Mouse (Mus musculus): ENCODE measurements at regions not wholly inside any gene's neighbourhood (a gene's known extent, or its start where the extent isn't known, plus 50 kb on each side); places are given as distances from the start of the nearest gene placed in this dataset.

DNA sequence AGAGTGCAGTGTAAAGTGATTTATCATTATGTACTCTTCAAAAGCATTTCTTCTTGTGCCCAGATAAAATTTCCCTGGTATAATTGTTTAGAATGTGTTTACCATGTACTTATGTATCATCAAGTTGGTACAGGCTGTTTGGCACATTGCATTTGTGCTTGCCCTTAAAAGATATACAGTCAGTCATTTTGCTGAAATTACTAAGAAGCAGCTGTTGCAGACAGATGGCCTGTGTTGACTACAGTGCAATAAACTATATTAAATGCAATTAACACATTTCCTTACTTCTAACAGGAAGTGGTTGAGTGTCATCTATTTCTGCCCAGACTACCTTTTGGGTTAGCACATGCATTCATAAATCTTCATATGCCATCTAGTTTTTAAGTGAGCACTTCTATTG, 954.9 kb upstream of the 4931408C20Rik start:
- DNase-seq = peak; percentile 10

DNA sequence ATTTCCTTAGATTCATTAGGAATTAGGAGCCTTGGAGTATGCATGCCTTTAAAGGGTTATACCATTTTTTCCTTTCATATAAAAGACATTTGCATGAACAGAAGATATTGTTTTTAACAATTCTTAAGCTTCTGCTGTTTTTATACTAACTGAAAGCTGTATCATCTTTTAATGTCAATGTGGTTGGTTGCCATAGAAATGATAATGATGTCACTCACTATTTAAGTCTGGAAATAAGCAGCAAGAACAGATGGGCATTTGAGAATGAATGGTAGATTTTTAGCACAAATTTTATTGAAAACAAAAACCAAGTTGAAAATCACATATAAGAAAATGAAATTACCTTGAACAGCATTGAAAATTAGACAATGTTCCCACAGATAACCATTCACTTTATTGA, 941.8 kb upstream of the 4931408C20Rik start:
- no peak for DNase-seq

DNA sequence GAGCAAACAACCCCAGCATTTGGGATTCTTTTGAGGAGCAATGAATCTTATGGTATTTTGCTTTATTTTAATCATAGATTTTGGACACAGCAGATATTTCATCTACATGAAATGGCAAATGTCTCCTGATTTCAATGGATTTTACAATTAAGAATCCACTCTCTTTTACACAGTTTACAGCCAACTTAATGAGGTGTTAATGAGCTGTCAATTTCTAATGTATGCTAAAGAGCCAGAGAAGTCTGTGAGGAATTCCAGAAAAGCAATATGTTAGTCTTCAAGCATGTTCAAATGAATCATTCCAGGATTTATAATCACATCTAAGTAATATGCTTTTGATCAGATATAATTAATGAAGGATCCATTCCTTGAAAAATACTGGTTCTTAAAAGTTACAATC, 929.0 kb upstream of the 4931408C20Rik start:
- DNase-seq = no peak

DNA sequence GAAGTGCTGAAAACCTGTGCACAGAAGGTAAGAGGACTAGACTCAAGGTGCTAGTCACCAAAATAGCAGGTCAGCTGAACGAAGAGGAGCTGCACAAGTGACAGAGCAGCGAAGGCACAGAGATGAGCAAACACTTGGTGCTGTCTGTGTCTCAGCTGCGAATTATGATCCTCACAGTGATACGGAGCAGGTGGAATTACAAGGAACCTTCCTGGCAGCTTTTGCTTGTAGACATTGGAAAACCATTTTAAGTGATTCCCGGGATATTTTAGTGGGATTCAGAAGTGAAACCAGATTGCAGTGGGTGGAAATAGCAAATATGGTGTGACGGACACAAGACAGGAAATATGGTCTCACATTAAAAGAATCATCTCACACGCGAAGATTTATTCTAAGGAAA, 921.3 kb upstream of the 4931408C20Rik start:
- DNase-seq = peak; percentile 43

DNA sequence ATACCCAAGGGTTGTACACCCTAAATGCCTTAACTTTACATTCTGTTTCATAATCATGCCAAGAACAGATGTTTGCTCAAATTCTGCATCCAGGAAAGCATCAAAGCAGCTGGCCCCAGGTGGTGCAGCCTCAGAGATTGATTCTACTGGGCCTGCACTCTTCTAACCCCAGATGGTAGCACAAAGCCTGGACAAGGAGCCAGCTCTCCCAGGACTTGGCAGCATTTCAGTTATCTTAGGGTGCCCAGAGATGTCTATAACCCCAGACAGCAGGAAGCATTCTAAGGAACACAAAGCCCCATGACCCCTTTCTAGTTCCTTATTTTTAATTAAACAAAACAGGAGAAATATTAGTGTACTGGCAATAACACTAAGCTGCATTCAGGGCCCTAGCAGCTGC, 891.5 kb upstream of the 4931408C20Rik start:
- DNase-seq = no peak

DNA sequence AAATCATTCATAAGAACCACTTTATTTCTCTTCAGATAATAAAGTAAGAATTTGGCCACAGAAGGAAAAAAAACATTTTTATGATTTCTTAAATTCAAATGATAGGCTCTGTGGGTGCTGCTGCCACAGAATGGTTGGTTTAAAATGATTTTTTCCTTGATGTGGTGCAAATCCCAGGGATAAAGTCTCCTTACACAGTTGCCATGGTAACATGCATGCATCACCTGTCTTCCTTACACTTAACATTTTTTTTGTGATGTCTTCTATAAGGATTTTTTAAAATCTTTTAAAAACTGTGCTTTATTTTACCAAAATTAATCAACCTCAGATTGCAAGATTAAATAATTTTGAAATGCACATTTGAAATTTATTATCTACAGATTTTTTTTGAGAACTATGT, 872.2 kb upstream of the 4931408C20Rik start:
- no peak for DNase-seq

DNA sequence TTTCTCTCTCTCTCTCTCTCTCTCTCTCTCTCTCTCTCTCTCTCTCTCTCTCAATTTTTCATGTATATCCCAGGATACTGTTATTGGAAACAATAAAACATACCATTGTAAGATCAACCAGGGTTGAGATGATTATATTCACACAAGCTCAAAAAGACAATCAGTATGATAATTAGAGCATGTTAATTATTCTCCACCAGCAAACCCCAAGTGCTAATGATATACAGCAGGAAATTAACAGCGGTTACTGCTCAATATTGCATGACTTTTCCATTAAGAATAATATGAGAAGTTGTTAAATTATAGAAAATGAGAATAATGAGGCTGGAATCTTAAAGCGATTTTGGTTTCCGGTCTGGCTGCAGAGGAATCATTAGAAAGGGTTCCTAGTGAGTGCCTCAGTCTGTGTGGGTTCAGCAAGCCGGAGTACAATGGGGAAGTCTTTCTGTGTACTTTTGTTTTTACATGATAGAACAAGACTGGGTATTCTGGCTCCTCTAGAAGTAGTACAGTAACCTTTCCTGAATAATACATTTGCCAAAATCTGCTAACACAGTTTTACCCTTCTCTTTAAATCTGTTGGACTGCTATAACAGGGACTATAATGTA, 823.6 kb upstream of the 4931408C20Rik start:
- no peak for DNase-seq

DNA sequence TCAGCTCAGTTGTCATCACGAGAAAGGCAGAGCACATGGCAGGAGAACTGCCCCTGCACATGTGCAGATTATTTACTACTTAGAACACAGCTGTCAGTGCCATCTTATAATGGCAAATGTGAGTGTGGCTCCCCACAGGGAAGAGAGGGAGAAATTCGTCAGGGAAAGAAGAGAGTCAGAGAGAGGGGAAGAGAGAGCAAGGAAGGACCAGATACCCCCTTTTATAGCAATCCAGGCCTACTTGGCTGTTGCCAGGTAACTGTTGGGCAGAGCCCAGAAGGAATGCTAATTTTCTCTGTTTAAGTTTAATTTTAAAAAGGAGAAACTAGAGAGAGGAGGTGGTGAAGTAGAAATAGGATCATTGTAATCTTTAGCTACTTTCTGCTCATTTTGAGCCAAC, 816.5 kb upstream of the 4931408C20Rik start:
- DNase-seq = peak; percentile 4

DNA sequence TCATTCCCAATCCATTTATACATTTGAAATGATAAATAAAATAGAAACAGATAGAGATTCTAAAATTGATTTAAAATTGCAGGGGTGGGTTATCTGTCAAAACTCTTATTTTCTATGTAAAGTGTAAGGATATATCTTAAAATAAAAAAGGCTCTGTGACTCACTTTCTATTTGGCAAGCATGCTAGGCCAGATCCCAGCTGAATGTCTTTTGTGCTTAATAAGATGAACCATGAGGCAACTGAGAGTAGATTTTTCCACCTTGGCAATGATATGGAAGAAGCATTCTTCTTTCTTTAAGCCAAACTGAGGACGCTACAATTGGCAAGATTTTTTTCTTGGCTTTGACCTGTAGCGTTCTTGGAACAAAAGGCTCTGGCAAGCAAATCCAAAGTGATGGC, 791.7 kb upstream of the 4931408C20Rik start:
- DNase-seq = peak; percentile 24

DNA sequence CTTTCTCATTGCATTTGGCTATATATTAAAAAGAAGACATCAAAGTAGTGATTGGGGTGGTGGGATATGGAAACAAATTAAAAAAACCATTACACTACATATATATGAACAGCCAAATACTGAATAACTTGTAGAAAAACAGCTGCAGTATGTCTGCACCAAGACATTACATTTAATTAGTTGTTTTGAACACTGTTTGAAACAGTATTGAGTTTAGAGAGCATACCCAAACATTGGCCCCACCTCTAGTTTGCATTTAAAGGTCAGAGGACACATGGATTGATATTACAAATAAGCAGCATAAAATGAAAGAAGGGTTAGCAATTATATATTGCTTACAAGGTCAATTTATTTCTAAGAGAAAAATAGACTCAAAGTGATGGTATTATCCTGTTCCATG, 758.8 kb upstream of the 4931408C20Rik start:
- no peak for DNase-seq

Measured in right cerebral cortex, adult 18-20 months (tissue).